Mouse (Mus musculus) C2C12 (cell line): Measurements from ENCODE around the gene Tmem198.

ENCODE experiments used
- CEBPB ChIP-seq: IDR thresholded peaks from one replicate; pipeline ENCODE4 v1.6.1; 2011; ENCODE audit warnings: low read depth, mild to moderate bottlenecking, control low read depth, moderate library complexity
- CTCF ChIP-seq: IDR thresholded peaks from one replicate; pipeline ENCODE4 v1.5.1; 2011; ENCODE audit not compliant: control insufficient read depth, insufficient read depth, insufficient read length
- MAX ChIP-seq: IDR thresholded peaks from one replicate; pipeline ENCODE4 v1.6.1; 2011; ENCODE audit warnings: mild to moderate bottlenecking, control low read depth
- USF1 ChIP-seq: IDR thresholded peaks from one replicate; pipeline ENCODE4 v1.6.1; 2011; ENCODE audit warnings: low read depth, mild to moderate bottlenecking, control low read depth, moderate library complexity

DNA sequence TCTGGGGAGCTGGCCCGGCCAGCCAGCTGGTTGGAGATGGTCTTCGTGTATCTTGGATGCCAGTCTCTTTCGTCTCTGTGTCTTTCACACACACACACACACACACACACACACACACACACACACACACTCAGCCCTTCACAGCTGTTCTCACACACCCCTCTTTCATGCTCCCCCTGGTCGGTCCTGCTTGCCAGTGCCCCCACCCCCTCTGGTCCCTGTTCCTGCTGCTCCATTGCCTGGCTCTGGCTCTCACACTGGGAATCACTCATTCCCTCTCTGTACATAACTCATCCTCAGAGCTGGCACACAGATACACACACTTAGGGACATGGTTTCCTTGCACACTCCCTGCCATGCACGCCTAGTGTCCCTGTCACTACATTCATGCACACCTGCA, 27.4 kb upstream of the Tmem198 start:
- TF ChIP-seq CTCF (no peak), USF1 (no peak), CEBPB (no peak), MAX (no peak)
